25 mouse cellular contexts compared by ENCODE assay signal in the genomic region with DNA sequence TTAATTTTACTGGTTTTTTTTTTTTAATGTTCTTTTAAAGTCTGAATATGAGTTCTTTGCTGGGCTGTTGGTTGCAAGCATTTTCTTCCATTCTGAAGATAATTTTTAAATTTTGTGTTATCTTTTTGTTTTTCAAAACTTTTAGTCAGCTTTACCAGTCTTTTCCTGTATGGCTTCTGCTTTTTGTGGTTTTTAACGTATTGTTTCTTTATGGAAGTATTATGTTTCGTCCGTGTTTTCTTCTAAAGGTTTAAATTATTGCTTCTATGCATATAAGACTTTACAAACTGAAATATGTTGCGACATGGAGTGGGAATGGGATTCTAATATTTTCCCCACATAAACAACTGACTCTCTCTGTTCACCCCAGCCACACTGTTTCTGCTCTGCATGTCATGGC.
A peak's percentile ranks its signal among the peaks of the same experiment; 100 is the strongest.
DNase-seq lines count a peak whose midpoint lies in the region; ATAC-seq and TF ChIP-seq lines count a peak whose summit lies in the region.
"Had no signal": no experiment of that assay in that cellular context is flagged by ENCODE, and none has a peak within 500 bp of the region (broad histone marks: within the 10 kb centered on the region; RNA-seq: fewer than 3 reads in every experiment).

No protein-coding gene starts in this region.

- peaks cover 49% of the 10 kb centered on the region for H3K4me1 ChIP-seq in G1E (ENCODE audit: insufficient read depth, low read depth, low read length)
- H3K4me1 ChIP-seq in MEL (ENCODE audit: control insufficient read depth in 1 of 2, insufficient read depth in 2 of 2, low read length in 2 of 2): peaks cover 32 to 42% of the 10 kb centered on the region in 2 experiments
- H3K4me1 ChIP-seq in liver, embryonic 12.5 days: no peaks in the 10 kb centered on the region

- peak overlapping the region; percentile 94 for H3K27ac ChIP-seq in MEL (ENCODE audit: control insufficient read depth, low read depth, low read length)
- H3K27ac ChIP-seq in liver, embryonic 12.5 days: no peak overlapping the region

- H3K27me3 ChIP-seq in G1E (ENCODE audit: insufficient read depth, low read length) (no peaks in the 10 kb centered on the region), MEL (ENCODE audit: control insufficient read depth in 1 of 2, insufficient read depth in 2 of 2, low read length in 2 of 2) (no peaks in the 10 kb centered on the region)
- H3K27me3 ChIP-seq in liver, embryonic 12.5 days (replicated peaks): no peaks in the 10 kb centered on the region
- H3K27me3 ChIP-seq: CH12.LX, Patski had no signal

- H3K4me2 ChIP-seq in liver, embryonic 12.5 days: no peak overlapping the region

- no peak for TF ChIP-seq RAD21 in MEL (IDR thresholded peaks at IDR 0.05; ENCODE audit: low read depth, low read length)

- TF ChIP-seq POLR2A in MEL (IDR thresholded peaks at IDR 0.05; ENCODE audit: control insufficient read depth in 1 of 2, insufficient read depth in 1 of 2, low read depth in 1 of 2, low read length in 2 of 2, poor library complexity in 1 of 2): no peak

- TF ChIP-seq EP300 in MEL (IDR thresholded peaks at IDR 0.05; ENCODE audit: low read depth in 1 of 2, low read length in 2 of 2): peak; percentile 95 to 98

- DNase-seq in 416B (ENCODE audit: low read depth) (peak; percentile 16), G1E (ENCODE audit: low spot score) (no peak), MEL (ENCODE audit: low read depth, low spot score) (peak; percentile 76), MEL-GATA-1-ER (ENCODE audit: extremely low read depth, low read depth) (peak; percentile 34)
- DNase-seq in layer of hippocampus, postnatal 10 days (ENCODE audit: low spot score in 2 of 2): no peak
- DNase-seq in cerebellum, postnatal 36 days: no peak
- no peak for DNase-seq in thymus, postnatal 14 days
- DNase-seq: adrenal gland, adult 2 months; adrenal gland, adult 8-10 months; adrenal gland, postnatal 10 days; adrenal gland, postnatal 14 days; adrenal gland, postnatal 25 days; adrenal gland, postnatal 36 days; B cell, adult 2 months; cerebellum, adult 11 months; cerebellum, adult 11-12 months; cerebellum, adult 18-20 months; cerebellum, adult 2 months; cerebellum, adult 8-10 months; cerebellum, adult 9-10 months had no signal

- 82% methylated on average over 4 of the region's 4 CpGs for WGBS in liver, embryonic 12.5 days (ENCODE audit: insufficient replicate concordance)

- TF ChIP-seq CTCF in G1E (IDR thresholded peaks at IDR 0.05; ENCODE audit: low read depth, low read length) (no peak), MEL (IDR thresholded peaks at IDR 0.05 in 2 of 3, conservative IDR thresholded peaks at IDR 0.05 in 1 of 3; ENCODE audit: control insufficient read depth in 1 of 3, insufficient read depth in 1 of 3, low read depth in 2 of 3, low read length in 3 of 3, poor library complexity in 1 of 3, severe bottlenecking in 1 of 3) (no peak)

- peak; percentile 28; the same call in 1 of the 2 replicates for ATAC-seq in G1E (ENCODE audit: extremely low read depth, insufficient number of reproducible peaks, low FRiP score, poor library complexity, severe bottlenecking)
- ATAC-seq in liver, embryonic 12.5 days: no peak
- ATAC-seq: activated CD4-positive, CD25-positive, alpha-beta regulatory T cell, adult 4 months; CD4-positive, CD25-positive, alpha-beta regulatory T cell, adult 4 months; Patski had no signal

- H3K36me3 ChIP-seq in G1E (replicated peaks) (peaks cover 25% of the 10 kb centered on the region), MEL (ENCODE audit: control insufficient read depth in 1 of 2, insufficient read depth in 2 of 2, low read length in 2 of 2) (peaks cover 3 to 44% of the 10 kb centered on the region in 2 experiments; a peak in 3 of 4 replicates)
- H3K36me3 ChIP-seq in liver, embryonic 12.5 days: peaks cover 29% of the 10 kb centered on the region

- peak overlapping the region; percentile 54 for H3K9ac ChIP-seq in MEL (ENCODE audit: control insufficient read depth, low read depth, low read length, poor library complexity, severe bottlenecking)
- no peak overlapping the region for H3K9ac ChIP-seq in liver, embryonic 12.5 days

- H3K9me3 ChIP-seq in G1E (replicated peaks): no peaks in the 10 kb centered on the region
- no peaks in the 10 kb centered on the region for H3K9me3 ChIP-seq in MEL (replicated peaks; ENCODE audit: insufficient read depth, low read length)
- no peaks in the 10 kb centered on the region for H3K9me3 ChIP-seq in liver, embryonic 12.5 days (replicated peaks)

- no peaks in the 10 kb centered on the region; the same call in 1 of the 2 replicates for H3K79me2 ChIP-seq in MEL (ENCODE audit: control insufficient read depth, insufficient read depth, low read length, poor library complexity)

- H3K4me3 ChIP-seq in G1E (ENCODE audit: low read depth, low read length): peak overlapping the region; percentile 13; the same call in 1 of the 2 replicates
- peak overlapping the region; percentile 37 to 43 for H3K4me3 ChIP-seq in MEL (ENCODE audit: control insufficient read depth in 1 of 2, insufficient read depth in 1 of 2, low read depth in 2 of 2, low read length in 2 of 2)
- no peak overlapping the region for H3K4me3 ChIP-seq in liver, embryonic 12.5 days

TF ChIP-seq in MEL, 35 proteins besides CTCF, POLR2A, EP300 and RAD21:
- TF ChIP-seq MYC (IDR thresholded peaks at IDR 0.05; ENCODE audit: low read depth, low read length) (peak; percentile 68; the same call in 1 of the 2 replicates), TCF12 (IDR thresholded peaks at IDR 0.05; ENCODE audit: low read depth, low read length) (peak; percentile 85), ZKSCAN1 (IDR thresholded peaks at IDR 0.05; ENCODE audit: low read depth, low read length) (no peak; the same call in 1 of the 2 replicates), KAT2A (conservative IDR thresholded peaks at IDR 0.05; ENCODE audit: low read depth, low read length) (no peak), ZMIZ1 (IDR thresholded peaks at IDR 0.05; ENCODE audit: low read depth, low read length) (no peak), SIN3A (IDR thresholded peaks at IDR 0.05; ENCODE audit: low read length) (peak; percentile 80), GABPA (IDR thresholded peaks at IDR 0.05; ENCODE audit: low read depth, low read length) (no peak), NRF1 (IDR thresholded peaks at IDR 0.05; ENCODE audit: insufficient read depth, low read depth, low read length, poor library complexity, severe bottlenecking) (no peak), ELF1 (IDR thresholded peaks at IDR 0.05; ENCODE audit: low read depth, low read length) (no peak), TBP (IDR thresholded peaks at IDR 0.05; ENCODE audit: low read depth, low read length) (no peak), E2F4 (IDR thresholded peaks at IDR 0.05; ENCODE audit: borderline replicate concordance, low read depth, low read length) (no peak), JUND (IDR thresholded peaks at IDR 0.05; ENCODE audit: low read depth, low read length) (no peak), GATA1 (IDR thresholded peaks at IDR 0.05; ENCODE audit: low read depth, low read length) (peak; percentile 96), ZNF384 (IDR thresholded peaks at IDR 0.05; ENCODE audit: low read depth, low read length) (peak; percentile 80), POLR2AphosphoS5 (IDR thresholded peaks at IDR 0.05; ENCODE audit: borderline replicate concordance, low read depth, low read length) (no peak), ZC3H11A (IDR thresholded peaks at IDR 0.05; ENCODE audit: low read depth, low read length) (no peak), MAZ (IDR thresholded peaks at IDR 0.05; ENCODE audit: low read depth, low read length) (no peak), MAFK (IDR thresholded peaks at IDR 0.05; ENCODE audit: borderline replicate concordance, low read depth, low read length) (peak; percentile 48; the same call in 1 of the 2 replicates), POLR2AphosphoS2 (IDR thresholded peaks at IDR 0.05; ENCODE audit: low read length) (no peak), CHD2 (IDR thresholded peaks at IDR 0.05; ENCODE audit: low read length) (no peak), UBTF (IDR thresholded peaks at IDR 0.05; ENCODE audit: borderline replicate concordance, insufficient read depth, low read depth, low read length) (no peak), TAL1 (IDR thresholded peaks at IDR 0.05; ENCODE audit: low read length) (no peak), RCOR1 (IDR thresholded peaks at IDR 0.05; ENCODE audit: low read depth, low read length) (peak; percentile 79; the same call in 1 of the 2 replicates), USF1 (IDR thresholded peaks at IDR 0.05; ENCODE audit: low read depth, low read length) (no peak), MAX (IDR thresholded peaks at IDR 0.05; ENCODE audit: low read length) (no peak), BHLHE40 (IDR thresholded peaks at IDR 0.05; ENCODE audit: borderline replicate concordance, low read depth, low read length) (no peak), HCFC1 (IDR thresholded peaks at IDR 0.05; ENCODE audit: low read depth, low read length) (peak; percentile 19; the same call in 1 of the 2 replicates), MYB (IDR thresholded peaks at IDR 0.05; ENCODE audit: low read depth, low read length) (peak; percentile 87), MXI1 (IDR thresholded peaks at IDR 0.05; ENCODE audit: low read depth, low read length) (no peak), SMC3 (IDR thresholded peaks at IDR 0.05; ENCODE audit: low read depth, low read length) (no peak), CHD1 (IDR thresholded peaks at IDR 0.05; ENCODE audit: low read depth, low read length) (no peak), MEF2A (IDR thresholded peaks at IDR 0.05; ENCODE audit: extremely low read depth, insufficient replicate concordance, low read depth, low read length, poor library complexity, severe bottlenecking) (no peak), USF2 (IDR thresholded peaks at IDR 0.05; ENCODE audit: borderline replicate concordance in 1 of 2, insufficient read depth in 1 of 2, low read depth in 1 of 2, low read length in 2 of 2) (no peak), ETS1 (IDR thresholded peaks at IDR 0.05; ENCODE audit: low read depth, low read length) (peak; percentile 80; the same call in 1 of the 2 replicates), NELFE (IDR thresholded peaks at IDR 0.05; ENCODE audit: low read depth, low read length) (no peak)

Comparison
In these comparisons a context has a peak if more than half of its experiments do, and no peak if none do; other contexts are left out.
1. DNase-seq: peak in 416B (single experiment), MEL (single experiment) and MEL-GATA-1-ER (single experiment); none in G1E (single experiment), layer of hippocampus, postnatal 10 days (0 of 2), cerebellum, postnatal 36 days (0 of 2) and thymus, postnatal 14 days (single experiment).